Mouse (Mus musculus): Measurements from ENCODE around the gene Zbed4.
A peak's percentile ranks its signal among the peaks of the same experiment; 100 is the strongest.
"Not testable (repeated sequence)": the region's sequence is repeated elsewhere in the genome, so short reads cannot be mapped to it uniquely, and the experiment has no call there.

The Zbed4 gene

GRCm38 (mm10) chr15:88751564-88752402 lies at the start of gene Zbed4:
Gene Zbed4, plus strand, starts transcription at chr15:88751660.
- DNase-seq (ENCODE audit: low read depth) = no peak

GRCm38 (mm10) chr15:88702501-88702900 lies 49.0 kb upstream of the Zbed4 start:
- peak; percentile 13 for DNase-seq (ENCODE audit: low read depth)

DNA sequence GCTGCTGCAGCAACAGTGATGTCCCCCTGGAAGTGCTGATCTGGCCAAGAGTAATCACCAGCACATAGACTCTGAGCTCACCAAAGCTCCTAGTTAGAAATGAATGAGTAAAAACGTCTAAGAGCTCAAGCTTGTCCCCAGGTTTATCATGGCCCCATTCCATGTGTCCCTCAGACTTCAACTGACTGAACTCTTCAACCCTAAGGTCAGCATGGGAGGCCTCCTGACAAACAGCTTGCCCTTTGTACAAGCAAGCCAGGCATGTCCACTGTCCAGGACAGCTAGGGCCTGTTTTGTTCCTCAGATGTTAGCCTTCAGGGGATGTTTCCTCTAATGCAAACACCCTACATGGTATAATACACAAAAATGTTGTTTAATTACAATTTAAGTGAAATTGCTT lies 47.2 kb upstream of the Zbed4 start:
- DNase-seq (ENCODE audit: low read depth) = no peak

GRCm38 (mm10) chr15:88706320-88706719 lies 45.1 kb upstream of the Zbed4 start:
- no peak for DNase-seq (ENCODE audit: low read depth)

GRCm38 (mm10) chr15:88706987-88707386 lies 44.5 kb upstream of the Zbed4 start:
- DNase-seq (ENCODE audit: low read depth) = not testable (repeated sequence)

DNA sequence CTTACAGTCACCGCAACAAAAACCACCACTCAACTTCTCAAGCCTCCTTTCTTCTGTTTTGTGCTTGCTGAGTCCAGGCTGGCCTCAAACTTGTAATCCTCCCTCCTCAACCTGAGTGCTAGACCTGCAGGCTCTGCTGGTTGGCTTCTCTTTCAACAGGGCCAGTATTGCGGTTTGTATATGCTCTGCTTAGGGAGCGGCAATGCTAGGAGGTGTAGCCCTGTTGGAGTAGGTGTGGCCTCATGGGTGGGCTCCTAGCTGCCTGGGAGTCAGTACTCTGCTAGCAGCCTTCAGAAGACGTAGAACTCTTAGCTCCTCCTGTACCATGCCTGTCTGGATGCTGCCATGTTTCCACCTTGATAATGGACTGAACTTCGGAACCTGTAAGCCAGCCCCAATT lies 43.3 kb upstream of the Zbed4 start:
- DNase-seq (ENCODE audit: low read depth) = no peak

GRCm38 (mm10) chr15:88708657-88709511 lies 42.6 kb upstream of the Zbed4 start:
- DNase-seq (ENCODE audit: low read depth) = no peak

DNA sequence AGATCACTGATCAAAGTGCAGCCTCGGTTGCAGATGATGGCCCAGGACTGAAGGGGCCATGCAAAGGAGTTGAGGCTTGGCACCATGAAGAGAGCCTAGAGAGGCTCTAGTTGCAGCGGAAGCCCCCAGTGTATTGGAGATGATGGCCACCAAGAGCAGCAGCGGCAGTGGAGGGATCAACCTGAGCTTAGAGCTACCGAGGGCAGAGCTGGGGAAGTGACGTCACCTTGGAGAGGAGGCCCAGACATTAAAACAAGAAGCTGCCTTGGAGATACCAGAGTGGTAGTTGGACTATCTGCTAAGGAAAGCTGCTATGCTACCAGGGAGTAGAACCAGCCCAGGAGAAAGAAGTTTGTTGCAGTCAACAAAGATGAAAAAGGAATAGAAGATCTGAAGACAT lies 41.6 kb upstream of the Zbed4 start:
- DNase-seq (ENCODE audit: low read depth) = no peak

DNA sequence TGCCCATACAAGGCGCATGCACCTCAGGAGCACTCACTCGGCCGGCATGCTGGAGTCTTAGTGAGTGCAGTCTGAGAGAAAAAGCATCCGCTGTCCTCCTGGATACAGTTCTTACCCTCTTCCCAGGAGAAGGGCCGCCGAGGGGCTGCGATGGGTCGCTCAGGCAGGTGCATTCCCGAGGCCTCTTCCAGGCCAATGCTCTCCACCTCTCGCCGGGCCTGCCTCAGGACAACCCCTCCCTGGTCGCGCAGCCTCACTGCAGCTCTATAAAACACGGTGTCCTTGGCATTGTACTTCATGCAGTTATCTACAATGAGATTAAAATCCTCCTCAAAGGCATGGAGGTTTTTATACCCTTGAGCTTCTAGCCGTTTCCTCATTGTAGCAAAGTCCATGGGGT lies 39.0 kb upstream of the Zbed4 start:
- DNase-seq (ENCODE audit: low read depth) = no peak

DNA sequence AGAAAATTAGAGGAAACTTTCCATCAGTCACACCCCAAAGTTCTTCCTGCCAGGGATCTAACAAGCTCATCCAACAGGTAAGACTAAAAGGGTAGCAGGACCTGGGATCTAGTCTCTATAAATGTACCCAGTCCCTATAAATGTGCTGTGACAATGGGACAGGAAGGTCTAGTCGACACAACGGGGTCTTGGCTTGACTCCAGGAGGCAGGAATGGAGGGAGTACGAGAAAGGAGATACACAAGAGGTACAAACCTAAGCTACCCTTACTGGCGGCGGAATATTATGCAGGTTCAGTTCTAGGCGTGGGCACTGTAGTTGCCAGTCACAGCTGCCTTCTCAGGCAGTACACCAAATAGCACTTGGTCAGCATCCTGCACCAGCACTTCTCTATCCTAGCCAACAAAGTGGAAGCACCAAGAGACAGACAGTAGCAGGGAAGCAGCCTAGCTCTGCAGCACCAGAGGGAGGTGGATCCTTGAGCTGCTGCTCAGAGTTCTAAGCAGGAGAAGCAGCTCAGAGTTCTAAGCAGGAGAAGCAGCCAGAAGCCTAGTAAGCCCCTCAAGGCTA lies 37.4 kb upstream of the Zbed4 start:
- DNase-seq (ENCODE audit: low read depth) = no peak

GRCm38 (mm10) chr15:88716350-88716749 lies 35.1 kb upstream of the Zbed4 start:
- DNase-seq (ENCODE audit: low read depth) = no peak

- DNase-seq (ENCODE audit: low read depth) = no peak
These were observed 34.2 kb upstream of the Zbed4 start for GRCm38 (mm10) chr15:88717239-88717638.

DNA sequence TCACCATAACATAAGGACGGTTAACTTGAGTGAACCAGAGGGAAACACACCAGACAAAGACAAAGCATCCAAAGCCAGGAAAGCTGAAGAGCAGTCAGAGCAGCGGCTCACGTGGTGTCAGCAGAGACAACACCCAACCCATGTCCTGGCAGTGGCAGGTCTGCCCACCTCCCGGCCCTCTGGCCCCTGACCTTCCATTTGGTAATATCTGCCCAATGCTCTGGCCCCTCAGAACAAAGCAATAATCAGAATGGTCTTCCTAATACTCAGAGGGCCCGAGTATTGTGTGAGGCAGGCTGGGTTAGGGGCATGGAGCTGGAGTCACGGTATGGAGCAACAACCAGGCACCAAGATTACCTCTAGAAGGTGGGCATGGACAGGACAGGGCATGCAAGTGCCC lies 28.3 kb upstream of the Zbed4 start:
- no peak for DNase-seq (ENCODE audit: low read depth)

DNA sequence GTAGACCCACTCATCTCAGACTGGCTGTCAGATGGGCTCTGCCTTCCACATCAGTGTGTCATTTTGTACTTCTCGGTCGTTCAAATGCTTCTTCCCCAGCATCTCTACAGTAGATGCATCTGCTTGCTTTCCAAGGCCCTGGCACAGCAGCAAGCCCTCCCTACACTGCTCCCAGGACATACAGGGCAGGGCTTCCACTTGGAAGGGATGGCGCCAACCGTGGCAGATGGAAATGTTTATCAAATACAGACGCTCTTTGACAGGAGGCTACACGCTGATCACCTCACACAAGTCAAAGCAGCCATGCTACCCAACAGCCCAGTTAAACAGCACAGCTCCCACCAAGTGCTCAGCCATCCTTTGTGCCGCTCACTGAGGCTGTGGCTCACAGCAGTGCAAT lies 27.1 kb upstream of the Zbed4 start:
- no peak for DNase-seq (ENCODE audit: low read depth)

GRCm38 (mm10) chr15:88725036-88725435 lies 26.4 kb upstream of the Zbed4 start:
- no peak for DNase-seq (ENCODE audit: low read depth)

DNA sequence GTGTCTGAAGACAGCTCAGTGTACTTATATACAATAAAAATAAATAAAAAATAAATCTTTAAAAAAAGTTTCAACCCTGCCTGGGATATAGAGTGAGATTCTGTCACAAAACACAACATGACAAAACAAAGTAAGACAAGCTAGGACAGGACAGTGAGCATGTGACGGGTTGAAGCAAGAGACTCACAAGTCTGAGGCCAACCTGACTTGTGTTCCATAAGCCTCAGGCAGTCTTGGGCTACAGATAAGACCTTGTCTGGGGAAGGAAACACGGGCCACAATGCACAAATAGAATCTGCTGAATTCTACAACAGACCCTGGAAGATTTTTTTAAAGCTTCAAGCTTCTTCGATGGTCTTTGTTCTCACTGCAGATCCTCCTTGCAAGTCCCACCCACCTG lies 24.3 kb upstream of the Zbed4 start:
- DNase-seq (ENCODE audit: low read depth) = no peak

GRCm38 (mm10) chr15:88730717-88731116 lies 20.7 kb upstream of the Zbed4 start:
- no peak for DNase-seq (ENCODE audit: low read depth)

GRCm38 (mm10) chr15:88732405-88733020 lies 18.9 kb upstream of the Zbed4 start:
- no peak for DNase-seq (ENCODE audit: low read depth)

DNA sequence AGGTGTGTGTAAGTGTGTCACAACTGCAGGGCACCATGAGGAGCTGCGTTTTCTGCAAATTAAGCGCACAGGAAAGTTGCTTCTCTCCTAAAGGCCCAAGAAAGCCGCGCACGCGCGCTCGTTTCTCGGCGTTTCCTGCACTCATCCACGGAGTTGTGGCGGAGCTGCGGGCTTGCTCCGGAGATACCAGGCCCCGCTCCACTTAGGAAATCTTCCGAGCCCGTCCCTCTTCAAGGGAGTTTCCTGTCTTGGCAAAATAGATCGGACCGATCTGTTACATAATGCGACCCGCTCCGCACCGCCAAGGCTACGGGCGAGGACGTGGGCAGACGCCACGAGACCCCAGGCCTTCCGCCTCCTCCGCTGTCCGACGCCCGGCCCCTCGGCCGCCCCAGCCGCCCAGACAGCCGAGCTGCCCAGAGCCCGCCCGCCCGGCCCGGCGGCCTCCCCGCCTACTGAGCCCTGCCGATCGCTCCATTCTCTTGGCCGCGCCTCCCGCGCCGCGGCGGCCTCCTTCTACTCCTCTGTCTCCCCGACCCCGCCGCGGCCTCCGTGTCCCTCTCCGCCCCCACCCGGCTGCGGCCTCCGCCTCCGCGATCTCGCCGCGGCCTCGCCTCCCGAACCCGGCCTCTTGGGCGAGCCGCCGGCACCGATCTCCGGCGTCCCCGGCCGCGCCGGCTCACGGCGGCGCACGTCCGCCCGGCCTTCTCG lies 18.3 kb upstream of the Zbed4 start:
- no peak for DNase-seq (ENCODE audit: low read depth)

GRCm38 (mm10) chr15:88733834-88734571 lies 17.5 kb upstream of the Zbed4 start, which contains the start of gene Brd1:
Gene Brd1, minus strand, starts transcription at chr15:88734233.
- DNase-seq (ENCODE audit: low read depth) = no peak

DNA sequence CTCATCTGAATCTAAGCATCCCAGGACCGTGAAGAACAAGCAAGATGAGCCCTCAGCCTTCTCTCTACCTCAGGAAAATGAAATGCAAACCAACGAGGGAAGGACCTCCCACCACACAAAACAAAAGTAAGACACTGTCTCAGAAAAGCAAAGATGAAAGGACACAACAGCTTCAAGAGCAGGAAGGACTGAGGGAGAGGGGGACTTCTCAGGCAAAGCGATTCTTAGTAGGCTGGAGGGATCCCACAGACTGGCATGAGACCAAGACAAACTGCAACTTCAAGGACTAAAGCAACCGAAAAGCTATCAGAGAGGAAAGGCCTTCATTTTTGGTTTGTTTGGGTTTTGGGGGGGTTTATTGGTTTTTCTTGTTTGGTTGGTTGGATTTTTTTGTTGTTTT lies 15.3 kb upstream of the Zbed4 start:
- DNase-seq (ENCODE audit: low read depth) = no peak

Measured in fibroblast of lung, adult 2 months (primary cell).